Mouse (Mus musculus) left cerebral cortex, postnatal 36 days (tissue): ENCODE measurements around the gene Slc41a2. TPM values are rescaled to one million over a fixed set of nuclear protein-coding genes. Genes with fewer than 3 reads are reported as not detected.

Source experiments
- DNase-seq, 2 experiments: peaks; one replicate each; pipeline ENCODE4 v3.0.0; 2021 to 2022; ENCODE audit warnings: low spot score in 2 of 2, mixed read lengths in 1 of 2
- intact Hi-C: fragments of 180-260 bp; cut with DNase I; formaldehyde crosslinking; loops from one replicate; pipeline ENCODE4 v1.15.1; 2025
- total RNA-seq, 2 experiments: library from RNA; stranded (reverse); gene quantifications; 2 replicates each; pipeline ENCODE4 v1.2.3; 2021

Slc41a2 gene
- total RNA-seq, 2 experiments from 2014 or later: 24.1 to 26.6 TPM

DNA sequence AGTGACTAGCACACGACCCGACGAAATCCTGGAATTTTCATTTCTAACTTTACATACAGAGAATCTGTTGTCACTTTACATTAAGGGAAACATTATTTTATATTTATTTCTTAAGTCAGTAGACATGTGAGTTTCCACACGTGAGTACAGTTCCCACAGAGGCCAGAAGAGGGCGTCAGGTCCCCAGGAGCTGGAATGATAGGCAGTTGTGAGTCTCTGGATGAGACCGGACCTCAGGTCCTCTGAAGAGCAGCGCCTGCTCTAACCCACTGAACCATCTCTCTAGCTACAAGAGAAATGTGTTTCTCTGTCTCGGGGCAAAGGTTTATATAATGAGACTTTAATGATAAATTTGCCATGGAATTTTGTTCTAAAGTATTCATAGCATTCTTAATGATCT, 86.3 kb downstream of the Slc41a2 start:
- no peak for DNase-seq
- intact Hi-C loops: no loop called here

DNA sequence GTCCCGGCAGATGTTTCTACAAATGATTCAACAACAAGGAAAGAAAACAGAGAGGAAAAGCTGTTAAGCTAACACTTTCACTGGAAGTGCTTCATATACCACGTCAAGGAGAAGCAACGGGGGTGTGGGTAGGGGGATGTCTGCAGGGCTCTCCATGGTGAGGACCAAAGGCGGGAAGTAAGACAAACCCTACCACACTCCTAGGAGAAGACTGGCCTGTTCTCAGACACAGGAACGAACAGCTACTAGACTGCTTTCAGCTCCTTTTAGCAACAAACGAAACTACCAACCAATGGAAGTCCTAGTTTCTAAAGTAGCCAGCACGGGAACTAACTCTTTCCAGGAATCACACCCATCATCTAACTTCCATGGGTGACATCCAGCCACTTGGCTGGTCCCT, 89.6 kb downstream of the Slc41a2 start:
- no peak for DNase-seq

DNA sequence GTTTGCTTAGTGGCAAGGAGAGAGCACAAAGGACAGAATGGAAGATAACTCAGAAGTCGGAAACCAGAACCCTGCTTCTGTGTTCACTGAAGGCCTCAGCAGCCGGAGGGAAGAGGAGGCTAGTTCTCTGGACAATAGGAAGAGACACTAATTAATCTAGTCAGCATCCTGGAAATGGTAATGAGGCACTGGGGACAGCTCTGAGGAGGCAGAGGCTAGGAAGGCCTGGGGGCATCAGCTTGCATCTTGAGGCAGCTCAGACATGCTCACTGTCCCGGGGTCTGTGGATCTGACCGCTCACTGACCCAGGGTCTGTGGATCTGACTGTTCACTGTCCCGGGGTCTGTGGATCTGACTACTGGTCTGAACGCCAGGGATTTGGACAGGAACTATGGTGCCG, 92.0 kb downstream of the Slc41a2 start:
- intact Hi-C loops: no loop called here
- no peak for DNase-seq

More for the DNA sequence above, 89.6 kb downstream of the Slc41a2 start:
- intact Hi-C loops: no loop called here

DNA sequence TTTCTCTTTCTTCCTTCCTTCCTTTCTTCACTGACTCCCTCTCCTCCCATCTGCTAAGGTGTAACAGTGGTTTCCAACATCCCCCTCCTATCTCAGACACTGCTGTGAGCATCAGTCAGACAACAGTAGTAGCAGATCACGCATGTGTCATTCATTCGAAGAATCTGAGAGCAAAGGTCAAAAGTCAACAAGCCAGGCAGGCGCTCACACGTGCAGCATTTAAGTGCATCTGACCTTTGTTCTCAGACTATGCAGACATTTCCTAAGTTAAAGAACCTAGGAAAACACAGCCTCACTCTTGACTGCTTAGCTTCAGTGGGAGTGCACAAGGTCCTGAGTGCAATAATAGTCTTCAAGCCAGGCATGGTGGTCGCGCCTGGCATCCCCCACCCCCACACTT, 93.6 kb downstream of the Slc41a2 start:
- intact Hi-C loops: no loop called here
- DNase-seq: no peak

DNA sequence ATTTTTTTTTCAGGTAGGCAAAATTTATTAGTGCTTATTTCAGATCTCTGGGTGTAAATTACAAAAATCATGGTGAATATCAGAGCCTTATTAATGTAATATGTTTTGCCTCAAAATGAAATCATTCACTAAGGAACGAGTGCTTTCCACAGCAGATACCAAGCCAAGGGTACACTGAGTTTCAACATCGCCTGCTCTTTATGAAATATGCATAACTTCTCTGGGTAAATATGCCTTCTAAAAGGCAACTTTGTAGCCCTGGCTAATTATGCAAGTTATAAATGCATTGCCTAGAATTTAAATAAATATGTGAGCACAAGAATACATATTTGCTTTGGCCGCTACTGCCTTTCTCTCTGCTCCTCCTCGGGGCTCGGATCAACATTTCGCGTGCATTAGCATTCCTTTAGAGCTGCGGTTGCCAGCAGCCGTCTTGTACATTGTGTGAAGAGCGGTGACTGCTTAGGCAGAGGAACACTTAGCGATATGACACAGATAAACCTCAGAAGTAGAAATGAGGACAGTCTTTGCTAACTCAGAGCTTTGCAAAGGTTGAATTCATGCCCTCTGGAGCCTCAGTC, 95.5 kb downstream of the Slc41a2 start:
- intact Hi-C loops: no loop called here
- DNase-seq: peak in 1 of 2 experiments; percentile 34

DNA sequence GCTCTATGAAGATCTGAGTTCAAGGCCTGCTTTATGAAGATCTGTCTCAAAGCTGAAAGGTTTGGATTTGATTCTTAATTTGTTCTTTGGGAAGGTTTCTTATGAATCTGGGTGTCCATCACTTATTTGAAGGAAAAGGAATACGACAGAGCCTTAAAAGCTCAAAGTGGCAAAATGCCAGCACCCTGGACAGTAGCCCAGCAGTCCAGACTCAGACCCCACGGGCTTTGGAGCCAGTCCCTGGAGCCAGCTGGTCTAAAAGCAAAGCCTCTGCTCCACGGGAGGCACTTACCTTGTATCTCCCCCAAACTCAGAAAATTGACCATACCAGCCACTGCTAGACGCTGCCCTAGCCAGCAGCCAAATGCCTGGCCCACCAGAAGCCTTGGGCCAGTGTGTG, 103.3 kb downstream of the Slc41a2 start:
- intact Hi-C loops: no loop called here
- DNase-seq: no peak

DNA sequence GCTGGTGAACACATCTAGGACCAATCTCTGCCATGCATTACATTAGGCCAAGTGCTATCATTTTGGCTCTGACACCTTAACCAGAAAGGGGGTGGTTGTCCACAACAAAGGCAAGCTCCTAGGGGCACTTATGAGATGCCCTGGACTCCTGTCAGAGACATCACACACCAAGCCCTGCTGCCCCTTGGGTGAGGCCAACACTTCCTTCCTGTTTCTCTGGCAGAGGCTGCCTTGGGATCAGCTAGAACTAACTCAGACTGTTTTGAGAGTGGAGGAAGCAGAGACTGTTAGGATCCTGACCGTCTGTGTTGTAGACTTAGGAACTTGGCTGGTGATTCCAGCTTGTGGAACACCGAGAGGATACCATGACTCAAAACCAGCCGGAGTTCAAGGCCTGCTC, 103.7 kb downstream of the Slc41a2 start:
- intact Hi-C loops: no loop called here

DNA sequence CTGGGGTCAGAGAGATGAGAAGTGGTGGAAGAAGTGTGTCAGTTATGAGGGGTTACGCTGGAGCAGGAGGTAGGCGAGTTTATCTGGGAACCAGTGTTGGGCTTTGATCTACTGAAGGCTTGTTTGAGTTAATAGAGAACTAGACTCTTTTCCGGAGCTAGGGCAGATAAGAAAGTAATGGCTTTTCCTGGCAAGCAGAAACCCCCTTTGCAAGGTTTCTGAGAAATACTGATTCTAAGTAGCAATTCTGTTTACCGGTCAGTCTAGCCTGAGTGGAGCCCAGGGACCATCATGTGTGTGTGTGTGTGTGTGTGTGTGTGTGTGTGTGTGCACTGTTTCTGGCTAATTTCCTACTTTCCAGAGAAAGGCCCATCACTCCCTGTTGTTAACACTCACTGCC, 109.1 kb downstream of the Slc41a2 start:
- intact Hi-C loops: no loop called here
- no peak for DNase-seq

More for the DNA sequence above, 103.7 kb downstream of the Slc41a2 start:
- no peak for DNase-seq

DNA sequence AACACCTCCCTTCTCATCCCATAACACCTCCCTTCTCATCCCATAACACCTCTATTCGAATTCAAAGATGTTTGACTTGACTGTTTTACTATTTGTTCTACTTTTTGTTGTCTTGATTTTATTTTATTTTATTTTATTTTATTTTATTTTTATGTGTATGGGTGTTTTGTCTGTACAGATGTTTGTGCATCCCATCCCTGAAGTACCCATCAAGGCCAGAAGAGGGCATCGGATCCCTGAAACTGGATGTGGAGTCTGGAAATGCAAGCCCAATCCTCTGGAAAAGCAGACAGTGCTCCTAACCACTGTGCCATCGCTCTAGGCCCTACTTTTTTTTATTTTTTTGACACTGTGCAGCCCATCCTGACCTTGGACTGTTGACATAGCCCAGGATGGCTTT, 112.7 kb downstream of the Slc41a2 start:
- intact Hi-C loops: no loop called here
- DNase-seq: no peak

DNA sequence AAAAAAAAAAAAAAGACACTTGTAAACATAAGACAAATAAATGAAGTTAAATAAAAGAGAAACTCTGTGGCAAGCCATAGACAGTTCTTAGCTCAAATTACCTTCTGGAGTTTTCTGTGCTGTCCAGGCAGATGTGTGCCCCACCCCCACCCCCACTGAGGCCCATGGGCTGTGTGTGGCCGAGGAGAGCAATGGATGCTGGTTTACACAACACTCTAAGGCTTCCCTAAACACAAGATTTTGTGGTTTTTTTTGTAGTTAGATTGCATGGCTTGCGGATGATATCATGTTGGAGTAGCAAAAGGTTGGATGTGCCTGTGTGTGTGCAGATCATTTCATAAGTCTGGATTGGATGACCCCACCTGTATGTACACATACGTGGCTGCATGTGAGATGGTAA, 116.8 kb downstream of the Slc41a2 start:
- DNase-seq: no peak
- intact Hi-C loops: no loop called here

DNA sequence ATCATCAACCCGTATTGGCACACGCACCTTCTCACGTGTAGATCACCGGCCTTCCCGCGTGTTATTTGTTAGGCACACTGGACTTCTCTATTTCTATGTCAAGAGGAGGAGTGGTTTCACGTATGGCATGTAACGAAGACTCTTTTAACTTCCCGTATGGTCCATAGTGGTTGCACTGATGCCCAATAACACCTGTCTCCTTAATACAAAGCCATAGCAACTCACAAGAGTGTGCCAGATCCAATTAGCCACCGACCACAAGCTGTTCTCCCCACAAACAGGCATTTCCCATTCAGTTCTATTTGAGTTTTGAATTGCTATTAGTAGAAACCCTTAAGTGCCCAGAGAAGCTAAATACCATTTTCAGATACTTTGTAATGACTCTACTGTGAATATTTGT, 117.5 kb downstream of the Slc41a2 start:
- intact Hi-C loops: no loop called here
- no peak for DNase-seq

DNA sequence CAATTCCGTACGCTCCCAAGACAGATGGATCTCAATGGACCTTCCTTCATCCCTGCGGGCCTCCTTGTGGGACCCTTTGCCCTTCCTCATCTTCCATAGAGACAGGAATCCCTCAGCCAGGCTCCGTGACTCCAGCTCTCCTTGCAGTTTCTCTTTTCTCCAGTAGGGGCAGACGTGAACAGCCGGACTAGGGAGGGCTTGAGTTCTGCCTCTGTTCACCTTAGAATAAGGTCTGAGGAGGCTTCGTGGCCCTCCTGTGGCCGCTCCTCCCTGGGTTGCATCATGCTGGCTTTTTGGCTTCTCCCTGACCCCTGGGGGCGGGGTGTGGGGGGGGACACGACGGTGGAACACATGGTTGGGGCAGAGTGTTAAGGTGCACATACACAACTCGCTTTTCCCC, 118.0 kb downstream of the Slc41a2 start:
- peak; percentile 34 to 54 for DNase-seq
- intact Hi-C loops: no loop called here

DNA sequence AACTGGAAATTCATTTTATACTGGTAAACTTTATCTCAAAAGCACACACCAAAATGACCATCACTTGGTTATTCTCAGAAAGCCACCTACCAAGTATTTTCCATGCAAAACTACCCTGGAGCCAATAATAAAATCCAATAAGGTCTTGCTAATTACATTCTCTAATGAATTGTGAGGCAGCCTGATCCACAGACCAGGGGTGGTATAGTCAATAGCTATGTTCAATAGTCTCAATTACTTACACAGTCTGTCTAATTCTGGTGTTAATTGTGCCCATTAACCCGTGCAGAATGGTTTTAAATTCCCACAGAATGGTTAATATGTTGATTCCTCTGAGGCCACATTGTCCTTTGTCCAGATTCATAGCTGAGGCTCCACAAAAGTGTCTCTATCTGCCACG, 118.9 kb downstream of the Slc41a2 start:
- intact Hi-C loops: no loop called here
- DNase-seq: no peak

DNA sequence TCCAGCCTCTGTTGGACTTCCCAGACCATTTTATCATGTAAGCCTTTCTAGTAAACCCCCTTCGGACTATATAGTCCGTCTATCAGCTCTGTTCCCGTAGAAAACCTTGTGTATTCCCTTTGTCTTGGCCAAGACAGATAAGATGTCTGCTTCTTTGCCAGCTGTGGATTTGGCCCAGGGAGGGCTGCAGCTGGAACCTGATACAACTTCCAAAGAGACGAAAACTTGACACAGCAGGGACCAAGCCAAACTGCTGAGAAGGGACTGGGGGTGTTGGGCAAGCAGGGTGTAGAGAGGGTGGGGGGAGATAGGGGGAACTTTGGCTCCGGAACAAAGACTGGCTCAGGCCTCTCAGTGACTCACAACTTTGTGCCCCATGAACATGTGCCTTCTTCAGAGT, 120.4 kb downstream of the Slc41a2 start:
- DNase-seq: no peak

DNA sequence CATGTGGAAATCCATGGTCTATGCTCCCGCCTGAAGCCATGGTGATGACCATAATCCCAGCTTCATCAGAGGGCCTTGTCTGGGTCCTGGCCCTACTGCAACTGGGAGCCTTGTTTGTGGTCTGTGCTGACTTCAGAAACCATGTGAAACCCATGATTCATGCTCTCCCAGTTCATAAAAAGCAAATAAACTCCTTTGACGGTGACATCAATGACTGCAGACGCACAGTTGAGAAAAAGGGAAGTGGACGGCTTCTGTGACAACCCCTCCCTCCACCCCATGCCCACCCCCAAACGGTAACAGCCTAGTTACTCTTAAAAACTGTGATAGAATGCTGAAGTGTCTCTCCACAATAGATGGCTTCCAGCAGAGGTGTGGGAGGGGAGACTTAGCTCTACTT, 122.1 kb downstream of the Slc41a2 start:
- intact Hi-C loops: no loop called here
- no peak for DNase-seq

More for the DNA sequence above, 120.4 kb downstream of the Slc41a2 start:
- intact Hi-C loops: no loop called here

DNA sequence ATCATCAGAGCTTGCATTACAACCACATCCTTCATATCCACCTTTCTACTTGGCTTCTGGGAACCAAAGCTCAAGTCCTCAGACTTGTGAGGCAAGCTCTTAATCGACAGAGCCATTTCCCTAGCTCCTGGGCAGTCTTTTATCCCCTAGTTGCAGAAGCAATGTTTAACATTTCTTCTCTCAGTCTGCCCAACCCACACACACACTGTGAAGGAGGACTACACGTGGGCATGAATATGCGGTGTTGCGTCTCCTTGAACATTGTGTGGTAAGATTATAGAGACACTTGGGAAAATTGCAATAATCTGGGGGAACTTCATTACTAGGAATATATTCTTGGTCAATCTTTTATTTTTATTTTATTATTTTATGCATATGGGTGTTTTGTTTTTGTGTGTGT, 125.1 kb downstream of the Slc41a2 start:
- peak in 1 of 2 experiments; percentile 21 for DNase-seq
- intact Hi-C loops: no loop called here

DNA sequence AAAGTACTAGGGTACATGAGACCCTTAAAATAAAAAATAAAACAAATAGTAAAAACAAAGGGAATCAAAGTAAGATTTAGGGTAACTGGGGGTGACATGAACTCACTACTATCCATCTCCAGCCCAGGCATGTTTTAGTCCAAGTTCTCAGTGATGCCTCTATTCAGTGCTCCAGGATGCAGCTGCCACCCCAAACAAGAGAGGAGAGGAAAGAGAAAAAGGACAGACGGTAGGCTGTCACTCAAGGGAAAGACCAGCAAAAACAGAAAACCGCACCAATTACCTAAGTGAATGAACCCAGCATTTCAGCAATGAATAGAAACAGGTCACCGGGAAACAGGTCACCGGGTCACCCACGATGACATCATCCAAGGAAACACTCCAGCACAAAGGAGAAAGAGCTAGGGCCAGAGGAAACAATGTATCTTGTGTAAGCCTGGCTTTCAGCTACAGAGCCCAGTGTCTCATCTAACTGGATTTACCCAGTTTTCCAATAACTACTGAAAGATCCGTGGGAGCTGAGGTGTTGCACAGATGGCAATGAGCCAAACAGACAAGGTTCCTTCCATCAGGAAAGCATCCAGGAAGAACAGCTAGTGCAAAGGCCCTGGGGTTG, 126.6 kb downstream of the Slc41a2 start:
- intact Hi-C loops: no loop called here
- DNase-seq: no peak

DNA sequence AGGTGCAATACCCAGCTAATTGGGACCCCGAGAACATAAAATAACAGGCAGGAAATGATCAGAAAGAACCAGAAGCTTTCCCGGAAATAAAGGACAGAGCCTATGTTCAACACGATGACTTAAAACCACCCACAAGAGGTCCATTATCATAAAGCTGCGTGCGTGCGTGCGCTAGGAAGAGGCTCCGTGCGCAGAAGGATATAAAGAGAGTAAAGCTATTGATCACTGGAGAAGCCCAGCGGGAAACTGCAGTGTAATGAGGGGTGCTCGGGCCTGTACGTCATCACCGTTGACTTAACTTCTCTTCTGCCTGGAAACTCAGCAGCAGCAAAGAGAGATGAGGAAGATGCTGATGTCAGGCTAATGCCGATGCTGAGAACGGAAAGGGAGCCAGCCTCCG, 127.6 kb downstream of the Slc41a2 start:
- DNase-seq: no peak
- intact Hi-C loops: no loop called here

DNA sequence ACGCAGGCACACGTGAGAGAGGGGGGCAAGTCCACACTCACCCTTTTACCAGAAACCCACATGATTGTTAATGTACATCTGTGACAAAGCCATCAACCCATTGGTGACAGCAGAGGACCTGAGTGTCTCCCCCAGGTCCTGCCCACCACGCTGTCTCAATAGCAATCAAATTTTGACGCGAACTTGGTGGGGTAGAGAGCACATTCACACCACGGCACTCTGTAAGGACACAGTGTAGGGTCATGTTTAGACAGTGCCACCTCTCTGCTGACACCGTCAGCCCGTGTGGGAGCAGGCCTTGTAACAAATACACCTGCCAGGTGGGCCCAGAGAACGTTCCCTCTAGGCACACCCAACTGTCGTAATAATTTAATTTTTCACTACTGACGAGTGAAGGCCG, 128.3 kb downstream of the Slc41a2 start:
- intact Hi-C loops: no loop called here
- DNase-seq: no peak

DNA sequence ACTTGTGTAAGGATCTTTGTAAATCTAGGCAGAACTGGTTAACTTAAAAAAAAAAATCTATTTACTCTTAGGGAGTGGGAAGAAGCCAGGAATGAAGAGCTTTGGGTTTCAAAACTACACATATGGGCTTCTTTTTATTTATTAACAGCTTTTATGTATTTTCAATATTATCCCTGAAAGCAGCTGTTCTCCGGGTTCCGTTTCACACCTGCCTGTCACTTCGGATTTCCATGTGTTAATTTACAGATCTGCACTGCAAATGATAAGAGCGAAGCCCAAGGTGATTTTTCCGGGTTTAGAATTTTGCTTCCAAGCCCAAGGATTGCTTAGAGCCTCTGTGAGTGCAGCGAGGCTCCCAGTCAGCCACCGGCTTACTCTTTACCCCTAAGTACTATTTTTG, 129.2 kb downstream of the Slc41a2 start:
- DNase-seq: no peak
- intact Hi-C loops: no loop called here

DNA sequence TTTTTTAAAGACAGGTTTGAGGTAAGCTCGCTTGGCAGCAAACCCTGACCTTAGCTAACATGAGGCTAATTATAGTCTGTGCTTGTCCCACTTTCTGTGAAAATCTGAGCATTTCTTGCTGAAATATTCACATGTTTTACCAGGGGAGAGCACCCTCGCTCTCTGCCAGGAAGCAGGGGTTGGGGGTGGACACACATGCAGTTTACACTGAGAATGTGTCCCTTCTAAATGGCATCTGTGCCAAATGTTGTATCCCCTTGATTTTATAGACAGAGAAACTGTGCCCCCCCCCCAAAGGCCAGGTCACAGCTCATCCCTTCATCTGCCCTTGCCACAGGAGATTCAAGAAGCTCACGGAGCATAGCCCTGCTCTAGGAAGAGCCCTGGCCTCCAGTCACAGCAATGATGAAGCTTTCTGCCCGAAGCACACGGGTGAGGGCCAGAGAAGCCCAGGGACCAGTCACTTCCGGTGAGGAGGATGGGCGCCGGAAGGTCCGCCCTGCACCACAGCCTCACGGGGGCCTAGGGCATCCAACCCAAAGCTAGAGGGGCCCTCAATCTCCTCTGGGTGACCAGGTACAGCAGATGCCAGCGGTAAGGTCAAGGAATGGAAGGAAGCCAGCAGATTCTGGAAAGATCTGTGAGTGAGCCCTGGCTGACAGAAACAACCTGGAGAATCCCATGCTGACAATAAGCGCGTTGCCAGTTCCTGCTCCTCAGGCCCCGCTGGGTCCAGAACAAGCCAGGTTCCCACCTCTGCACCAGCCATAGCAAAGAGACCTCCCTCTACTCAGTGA, 134.6 kb downstream of the Slc41a2 start:
- DNase-seq: no peak

More for the DNA sequence above, 134.6 kb downstream of the Slc41a2 start:
- intact Hi-C loops: no loop called here
